In genomic region chr4:33031195-33031960, GRCm38 (mm10) we compare ENCODE assay signal across 8 mouse cellular contexts. TPM values are rescaled to one million over a fixed set of nuclear protein-coding genes. Genes with fewer than 3 reads are reported as not detected.
DNase-seq lines count a peak whose midpoint lies in the region; ATAC-seq and TF ChIP-seq lines count a peak whose summit lies in the region.

TSS of gene Ube2j1 (plus strand) at chr4:33031416.

- WGBS in heart, embryonic 12.5 days = 3% methylated on average over 122 of the region's 123 CpGs
- under 1% methylated on average over 120 of the region's 123 CpGs for WGBS in kidney, postnatal 0 days
- WGBS in liver, embryonic 11.5 days = under 1% methylated on average over 97 of the region's 123 CpGs
- under 1% methylated on average over 83 of the region's 123 CpGs for WGBS in stomach, embryonic 14.5 days

- TF ChIP-seq CTCF in brain, embryonic 14.5 days (IDR thresholded peaks at IDR 0.05; ENCODE audit: borderline replicate concordance, extremely low read depth, insufficient read depth, insufficient read length) = no peak
- no peak for TF ChIP-seq CTCF in kidney, postnatal 0 days (IDR thresholded peaks at IDR 0.05; ENCODE audit: low read depth)

- H3K27me3 ChIP-seq in erythroblast, embryonic 14.5 days (ENCODE audit: control insufficient read depth) = peaks cover 29% of the 10 kb centered on the region
- H3K27me3 ChIP-seq in heart, embryonic 12.5 days (replicated peaks) = no peaks in the 10 kb centered on the region
- H3K27me3 ChIP-seq in kidney, postnatal 0 days (ENCODE audit: insufficient read depth, low read length) = no peaks in the 10 kb centered on the region
- H3K27me3 ChIP-seq in liver, embryonic 11.5 days (replicated peaks; ENCODE audit: control insufficient read depth, insufficient read depth, low read length) = no peaks in the 10 kb centered on the region
- no peaks in the 10 kb centered on the region for H3K27me3 ChIP-seq in stomach, embryonic 14.5 days (ENCODE audit: control insufficient read depth, insufficient read depth, low read length)

- peak within 1 kb of the TSS; percentile 80 for H3K4me2 ChIP-seq in heart, embryonic 12.5 days
- peak within 1 kb of the TSS; percentile 65 for H3K4me2 ChIP-seq in kidney, postnatal 0 days (ENCODE audit: low read length)
- peak within 1 kb of the TSS; percentile 82 for H3K4me2 ChIP-seq in liver, embryonic 11.5 days
- H3K4me2 ChIP-seq in stomach, embryonic 14.5 days (replicated peaks; ENCODE audit: low read depth, low read length) = peak within 1 kb of the TSS; percentile 69

- TF ChIP-seq POLR2A in brain, embryonic 14.5 days (IDR thresholded peaks at IDR 0.05; ENCODE audit: borderline replicate concordance, extremely low read depth, insufficient read depth, insufficient read length, poor library complexity, severe bottlenecking) = peak; percentile 93

- H3K9me3 ChIP-seq in erythroblast, embryonic 14.5 days (ENCODE audit: control insufficient read depth, low read length) = no peaks in the 10 kb centered on the region
- 0 out of 2 replicates have a peak, but pooled peaks cover 5% of the 10 kb centered on the region for H3K9me3 ChIP-seq in heart, embryonic 12.5 days (replicated peaks)
- no peaks in the 10 kb centered on the region for H3K9me3 ChIP-seq in kidney, postnatal 0 days (replicated peaks; ENCODE audit: low read length)
- 0 out of 2 replicates have a peak, but pooled peaks cover 2% of the 10 kb centered on the region for H3K9me3 ChIP-seq in liver, embryonic 11.5 days (ENCODE audit: control insufficient read depth, low read length)
- peaks cover 4% of the 10 kb centered on the region; the same call in 1 of the 2 replicates for H3K9me3 ChIP-seq in stomach, embryonic 14.5 days (ENCODE audit: control insufficient read depth, low read depth, low read length)

- H3K27ac ChIP-seq in heart, embryonic 12.5 days (ENCODE audit: poor library complexity, severe bottlenecking) = peak within 1 kb of the TSS; percentile 93
- peak within 1 kb of the TSS; percentile 93 for H3K27ac ChIP-seq in kidney, postnatal 0 days
- peak within 1 kb of the TSS; percentile 49 for H3K27ac ChIP-seq in liver, embryonic 11.5 days (ENCODE audit: low read depth, low read length)
- H3K27ac ChIP-seq in stomach, embryonic 14.5 days (ENCODE audit: low read length) = peak within 1 kb of the TSS; percentile 94

- peak; percentile 99 for ATAC-seq in heart, embryonic 12.5 days (ENCODE audit: insufficient number of reproducible peaks, low FRiP score)
- ATAC-seq in kidney, postnatal 0 days (replicated peaks; ENCODE audit: low FRiP score, low read depth) = peak; percentile 100
- peak; percentile 98 for ATAC-seq in liver, embryonic 11.5 days (replicated peaks; ENCODE audit: low FRiP score)
- ATAC-seq in stomach, embryonic 14.5 days (ENCODE audit: insufficient number of reproducible peaks, insufficient read depth, low FRiP score, low read depth) = peak; percentile 98

- DNase-seq in B cell, adult 2 months = peak; percentile 80 to 86
- peak; percentile 96 for DNase-seq in brain, embryonic 14.5 days (ENCODE audit: low read depth)
- DNase-seq in kidney, postnatal 0 days (ENCODE audit: low spot score) = peak; percentile 90
- DNase-seq in liver, embryonic 11.5 days (ENCODE audit: low spot score) = peak; percentile 85
- DNase-seq in naive thymus-derived CD4-positive, alpha-beta T cell, adult 2 months (ENCODE audit: low read depth) = peak; percentile 85

- peaks cover 19% of the 10 kb centered on the region for H3K36me3 ChIP-seq in erythroblast, embryonic 14.5 days (ENCODE audit: control insufficient read depth)
- peaks cover 19% of the 10 kb centered on the region for H3K36me3 ChIP-seq in heart, embryonic 12.5 days
- no peaks in the 10 kb centered on the region for H3K36me3 ChIP-seq in kidney, postnatal 0 days (ENCODE audit: insufficient read depth, low read length)
- H3K36me3 ChIP-seq in liver, embryonic 11.5 days (ENCODE audit: control insufficient read depth, insufficient read depth, low read length) = no peaks in the 10 kb centered on the region
- 0 out of 2 replicates have a peak, but pooled peaks cover 3% of the 10 kb centered on the region for H3K36me3 ChIP-seq in stomach, embryonic 14.5 days (ENCODE audit: control insufficient read depth, insufficient read depth, low read length)

- peaks cover 44% of the 10 kb centered on the region for H3K4me1 ChIP-seq in erythroblast, embryonic 14.5 days (ENCODE audit: control insufficient read depth)
- H3K4me1 ChIP-seq in heart, embryonic 12.5 days (replicated peaks) = peaks cover 12% of the 10 kb centered on the region
- peaks cover 9% of the 10 kb centered on the region; the same call in 1 of the 2 replicates for H3K4me1 ChIP-seq in kidney, postnatal 0 days (replicated peaks; ENCODE audit: insufficient read depth, low read length)
- peaks cover 3% of the 10 kb centered on the region; the same call in 1 of the 2 replicates for H3K4me1 ChIP-seq in liver, embryonic 11.5 days (replicated peaks; ENCODE audit: control insufficient read depth, insufficient read depth, low read length)
- H3K4me1 ChIP-seq in stomach, embryonic 14.5 days (ENCODE audit: control insufficient read depth, insufficient read depth, low read length) = peaks cover 2% of the 10 kb centered on the region; the same call in 1 of the 2 replicates

- peak within 1 kb of the TSS; percentile 93 for H3K9ac ChIP-seq in heart, embryonic 12.5 days
- peak within 1 kb of the TSS; percentile 93 for H3K9ac ChIP-seq in kidney, postnatal 0 days (ENCODE audit: low read depth, low read length)
- peak within 1 kb of the TSS; percentile 77 for H3K9ac ChIP-seq in liver, embryonic 11.5 days (ENCODE audit: low read depth, low read length)
- peak within 1 kb of the TSS; percentile 88 for H3K9ac ChIP-seq in stomach, embryonic 14.5 days (replicated peaks; ENCODE audit: low read depth, low read length)

- peak within 1 kb of the TSS; percentile 97 for H3K4me3 ChIP-seq in erythroblast, embryonic 14.5 days (replicated peaks)
- peak within 1 kb of the TSS; percentile 85 for H3K4me3 ChIP-seq in heart, embryonic 12.5 days
- H3K4me3 ChIP-seq in kidney, postnatal 0 days (replicated peaks; ENCODE audit: low read depth, low read length) = peak within 1 kb of the TSS; percentile 83
- H3K4me3 ChIP-seq in liver, embryonic 11.5 days (ENCODE audit: low read depth, low read length) = peak within 1 kb of the TSS; percentile 63
- peak within 1 kb of the TSS; percentile 84 for H3K4me3 ChIP-seq in stomach, embryonic 14.5 days (ENCODE audit: low read depth, low read length)

RNA-seq across cellular contexts. Expression of gene Ube2j1, which starts in this region (rescaled TPM):
- 36.6 and 46.6 TPM in 2 replicates for polyA plus RNA-seq in brain, embryonic 14.5 days (2012; rRNA removed)
- 4.8 and 5.6 TPM in 2 replicates for polyA plus RNA-seq in erythroblast, embryonic 14.5 days (2012)
- polyA plus RNA-seq in heart, embryonic 12.5 days (2016; fragmentation: Nextera tagmentation; extraction: Ambion mirVana) = 30.6 and 35.5 TPM in 2 replicates
- polyA plus RNA-seq in kidney, postnatal 0 days (2015; fragmentation: Nextera tagmentation; extraction: Ambion mirVana) = 39.6 and 44.7 TPM in 2 replicates
- 43.6 and 44.3 TPM in 2 replicates for polyA plus RNA-seq in liver, embryonic 11.5 days (2014; fragmentation: Nextera tagmentation; extraction: Ambion mirVana)
- 38.2 and 45.5 TPM in 2 replicates for polyA plus RNA-seq in stomach, embryonic 14.5 days (2014; fragmentation: Nextera tagmentation; extraction: Ambion mirVana)

Comparison
In these comparisons a context has a peak if more than half of its experiments do, and no peak if none do; other contexts are left out.
1. Peak in every context shown above with its lines: DNase-seq, ATAC-seq, H3K4me3 ChIP-seq and H3K27ac ChIP-seq.